Mouse (Mus musculus) kidney, postnatal 36 days (tissue): ENCODE measurements at regions not wholly inside any gene's neighbourhood (a gene's known extent, or its start where the extent isn't known, plus 50 kb on each side); places are given as distances from the start of the nearest gene placed in this dataset.
A peak's percentile ranks its signal among the peaks of the same experiment; 100 is the strongest.
"Not testable (repeated sequence)": the region's sequence is repeated elsewhere in the genome, so short reads cannot be mapped to it uniquely, and the experiment has no call there.

Experiments
- DNase-seq, 2 experiments: peaks; one replicate each; pipeline ENCODE4 v3.0.0; 2021 to 2022; ENCODE audit warnings: mixed read lengths in 2 of 2

DNA sequence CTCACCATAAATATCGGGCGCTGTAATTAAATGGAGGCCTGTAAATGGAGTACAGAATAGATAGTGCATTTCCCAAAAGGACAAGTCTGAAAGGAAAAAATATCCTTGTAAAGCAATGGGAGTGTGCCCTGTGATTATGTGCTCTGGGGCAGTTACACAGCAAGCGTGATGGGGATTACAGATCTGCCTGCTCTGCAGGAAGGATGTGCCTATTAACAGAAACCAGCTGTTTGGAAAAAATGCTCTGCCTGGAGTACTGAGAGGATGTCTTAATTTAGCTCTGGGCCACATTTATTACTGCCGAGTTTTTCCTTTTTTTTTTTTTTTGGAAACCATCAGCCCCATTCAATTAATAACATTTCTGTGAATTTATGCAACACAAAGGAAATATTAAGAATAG is 344.9 kb upstream of the Tpk1 start:
- peak in 1 of 2 experiments; percentile 1 for DNase-seq

DNA sequence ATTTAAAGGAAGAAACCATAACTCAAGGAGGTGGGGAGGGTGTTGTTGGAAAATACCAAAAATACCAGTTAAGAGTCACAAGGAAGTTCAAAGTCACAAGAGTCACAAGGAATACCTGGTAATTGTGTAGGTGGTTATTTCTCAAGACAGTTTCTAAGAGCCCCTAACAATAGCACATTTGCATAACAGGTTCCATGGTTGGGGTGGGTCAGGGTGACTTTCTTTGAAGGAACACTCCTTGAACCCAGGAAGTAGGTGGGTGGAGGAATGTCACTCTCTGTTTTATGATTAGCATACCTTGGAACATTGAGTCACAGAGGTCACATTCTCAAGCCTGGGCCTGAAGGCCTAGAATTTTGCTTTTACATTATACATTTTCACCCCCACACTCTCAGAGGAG is 341.1 kb upstream of the Tpk1 start:
- DNase-seq = not testable (repeated sequence)
